ENCODE assay signal across 21 mouse cellular contexts in genomic region chr7:89329896-89330295, GRCm38 (mm10).
"Had no signal": no experiment of that assay in that cellular context is flagged by ENCODE, and none has a peak within 500 bp of the region (broad histone marks: within the 10 kb centered on the region; RNA-seq: fewer than 3 reads in every experiment).

No protein-coding gene starts in this region.

- H3K27ac ChIP-seq: heart, embryonic 10.5 days; hindbrain, embryonic 10.5 days; hindbrain, embryonic 12.5 days; hindbrain, embryonic 14.5 days; intestine, embryonic 15.5 days; layer of hippocampus, adult 2 months; left cerebral cortex, adult 2 months; limb, embryonic 10.5 days; limb, embryonic 12.5 days; liver, embryonic 13.5 days; liver, embryonic 15.5 days had no signal

- DNase-seq: gastrocnemius, postnatal 14 days; heart, adult 18-20 months; heart, postnatal 10 days; heart, postnatal 4 days; kidney, adult 18-20 months; kidney, postnatal 10 days; kidney, postnatal 25 days; kidney, postnatal 4 days; liver; liver, embryonic 13.5 days had no signal

- H3K27me3 ChIP-seq: heart, embryonic 12.5 days; hindbrain, embryonic 12.5 days; intestine, embryonic 15.5 days; limb, embryonic 12.5 days; liver, embryonic 13.5 days; liver, embryonic 15.5 days had no signal

- H3K4me1 ChIP-seq: hindbrain, embryonic 10.5 days; hindbrain, embryonic 12.5 days; limb, embryonic 10.5 days; limb, embryonic 12.5 days had no signal

- H3K4me3 ChIP-seq: heart, embryonic 10.5 days; heart, embryonic 12.5 days; hindbrain, embryonic 10.5 days; hindbrain, embryonic 12.5 days; intestine, embryonic 15.5 days; layer of hippocampus, adult 2 months; left cerebral cortex, adult 2 months; limb, embryonic 10.5 days; limb, embryonic 12.5 days; liver, embryonic 13.5 days; liver, embryonic 15.5 days had no signal

- H3K36me3 ChIP-seq: hindbrain, embryonic 12.5 days; limb, embryonic 12.5 days; liver, embryonic 15.5 days had no signal
